Mouse (Mus musculus) cerebellum, postnatal 14 days (tissue): ENCODE data around the gene Tgif2.
"Not testable (repeated sequence)": the region's sequence is repeated elsewhere in the genome, so short reads cannot be mapped to it uniquely, and the experiment has no call there.

ENCODE experiments used
- DNase-seq, 2 experiments: peaks; one replicate each; pipeline ENCODE4 v3.0.0; 2021; ENCODE audit warnings: mixed read lengths in 2 of 2

Gene Tgif2

GRCm38 (mm10) chr2:156877726-156878125 lies 37.9 kb downstream of the Tgif2 start:
- DNase-seq, result no peak

GRCm38 (mm10) chr2:156879541-156879940 lies 39.7 kb downstream of the Tgif2 start:
- DNase-seq, result no peak

- DNase-seq, result no peak
Observed at GRCm38 (mm10) chr2:156882431-156883001, 42.7 kb downstream of the Tgif2 start.

GRCm38 (mm10) chr2:156884396-156885211 lies 44.8 kb downstream of the Tgif2 start:
- DNase-seq, result peak in 1 of 2 experiments; percentile 57

GRCm38 (mm10) chr2:156885666-156886065 lies 45.9 kb downstream of the Tgif2 start:
- not testable (repeated sequence) for DNase-seq

GRCm38 (mm10) chr2:156886084-156886631 lies 46.4 kb downstream of the Tgif2 start:
- no peak for DNase-seq

- DNase-seq, result no peak
Observed at GRCm38 (mm10) chr2:156887017-156887416, 47.2 kb downstream of the Tgif2 start, which contains the start of gene Sla2. TSS of gene Sla2 (minus strand) at chr2:156887192.

- no peak for DNase-seq
Observed at GRCm38 (mm10) chr2:156888490-156888889, 48.7 kb downstream of the Tgif2 start.

- no peak for DNase-seq
Observed at GRCm38 (mm10) chr2:156892240-156892639, 52.4 kb downstream of the Tgif2 start.

- DNase-seq, result no peak
Observed at GRCm38 (mm10) chr2:156892821-156893220, 53.0 kb downstream of the Tgif2 start.

GRCm38 (mm10) chr2:156894496-156895265 lies 54.9 kb downstream of the Tgif2 start:
- DNase-seq, result no peak

GRCm38 (mm10) chr2:156896384-156896914 lies 56.6 kb downstream of the Tgif2 start:
- DNase-seq, result peak in 1 of 2 experiments; percentile 54

- DNase-seq, result no peak
Observed at GRCm38 (mm10) chr2:156897034-156897433, 57.2 kb downstream of the Tgif2 start.

- no peak for DNase-seq
Observed at GRCm38 (mm10) chr2:156898374-156898773, 58.6 kb downstream of the Tgif2 start.

GRCm38 (mm10) chr2:156899184-156899583 lies 59.4 kb downstream of the Tgif2 start:
- no peak for DNase-seq

- peak in 1 of 2 experiments; percentile 56 for DNase-seq
Observed at GRCm38 (mm10) chr2:156901344-156901743, 61.5 kb downstream of the Tgif2 start.

- peak; percentile 57 to 61 for DNase-seq
Observed at GRCm38 (mm10) chr2:156901883-156902282, 62.1 kb downstream of the Tgif2 start.

- peak; percentile 68 to 74 for DNase-seq
Observed at GRCm38 (mm10) chr2:156902411-156902810, 62.6 kb downstream of the Tgif2 start.

GRCm38 (mm10) chr2:156903367-156903766 lies 63.6 kb downstream of the Tgif2 start:
- peak; percentile 54 to 61 for DNase-seq
